Mouse (Mus musculus) telencephalon, adult 2 months (tissue): ENCODE measurements around the gene Cyb5r3.

Experiments used
- DNase-seq: peaks from one replicate; pipeline ENCODE4 v3.0.0-alpha.2; 2011; ENCODE audit warnings: low read depth, low spot score

Cyb5r3 gene

DNA sequence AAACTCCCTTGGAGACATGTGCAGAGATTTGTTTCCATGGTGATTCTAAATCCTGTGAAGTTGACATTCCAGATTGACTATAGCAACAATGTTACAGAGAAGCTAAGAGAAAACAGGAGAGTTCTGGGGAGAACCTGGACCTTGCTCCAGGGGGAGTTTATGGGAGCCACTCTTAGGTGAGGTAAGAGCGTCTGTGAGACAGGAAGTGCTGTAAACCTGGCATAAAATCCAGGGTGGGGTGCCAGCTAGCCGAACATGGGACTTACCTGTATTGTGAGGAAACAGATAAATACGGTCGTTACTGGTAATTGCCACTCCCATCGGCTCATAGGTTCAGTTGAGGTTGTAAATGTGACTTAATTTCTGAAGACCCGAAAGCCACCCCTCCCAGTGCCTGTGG is 66.0 kb downstream of the Cyb5r3 start:
- no peak for DNase-seq
